Mouse (Mus musculus): ENCODE data around the gene Elovl1.

DNA sequence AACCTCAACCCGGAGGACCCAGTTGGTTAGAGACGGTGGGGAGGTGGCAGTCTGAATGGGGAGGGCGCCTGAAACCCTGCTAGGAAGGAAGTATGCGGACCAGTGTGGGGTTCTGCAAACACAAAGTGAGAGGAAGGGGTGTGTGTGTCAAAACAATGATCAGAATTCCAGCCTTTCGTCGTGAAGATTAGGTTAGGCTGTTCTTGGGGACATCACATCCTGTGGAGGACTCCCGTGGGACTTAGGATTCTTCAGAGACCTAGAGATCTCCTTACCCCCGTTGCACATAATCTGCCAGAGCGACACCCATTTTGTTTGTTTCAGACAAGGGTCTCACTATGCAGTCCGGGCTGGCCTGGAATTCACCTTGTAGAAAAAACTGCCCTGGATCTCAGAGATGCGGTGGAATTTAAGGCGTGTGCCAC is 9.9 kb downstream of the Elovl1 start:
- TF ChIP-seq POLR2A (IDR thresholded peaks at IDR 0.05; ENCODE audit: borderline replicate concordance, extremely low read depth, low read depth, low read length) (no peak), CTCF (IDR thresholded peaks at IDR 0.05; ENCODE audit: insufficient read depth, low read length) (no peak)
